Mouse (Mus musculus) liver, embryonic 14.5 days (tissue): Measurements from ENCODE around the gene Rnf19b.

Experiments used
- CTCF ChIP-seq: IDR thresholded peaks from 2 replicates; pipeline ENCODE4 v1.5.1; 2016; ENCODE audit warnings: antibody characterized with exemption, low read depth, control low read depth
- EP300 ChIP-seq: IDR thresholded peaks from 2 replicates; pipeline ENCODE4 v1.6.1; 2016; ENCODE audit warnings: antibody characterized with exemption, low read depth

DNA sequence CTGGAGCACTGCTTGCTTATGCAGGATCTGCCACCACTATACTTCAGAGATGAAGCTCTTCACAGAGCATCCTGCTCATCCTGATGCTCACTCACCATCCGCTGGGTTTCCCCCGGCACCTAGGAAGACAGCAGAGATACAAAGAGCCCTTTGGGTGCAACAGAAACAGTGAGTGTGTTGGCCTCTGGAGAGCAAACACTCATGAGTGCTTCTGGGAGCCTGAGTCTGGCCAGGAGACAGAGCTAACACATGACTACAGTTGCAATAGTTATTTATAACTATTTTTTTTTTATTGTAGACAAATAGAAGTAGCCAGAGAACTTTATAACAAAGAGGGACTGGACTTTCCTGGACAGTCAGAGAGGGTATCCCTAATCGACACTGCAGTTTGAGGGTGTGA lies 36.6 kb upstream of the Rnf19b start:
- no peak for TF ChIP-seq EP300
- no peak for TF ChIP-seq CTCF
